Mouse (Mus musculus): Measurements from ENCODE around the gene Ube2v1.

- TF ChIP-seq E2F4 (IDR thresholded peaks at IDR 0.05; ENCODE audit: insufficient read depth) (no peak), POLR2A (IDR thresholded peaks at IDR 0.05; ENCODE audit: insufficient read length, low read depth) (no peak), TCF12 (IDR thresholded peaks at IDR 0.05; ENCODE audit: insufficient read depth, poor library complexity, severe bottlenecking) (no peak), MAX (IDR thresholded peaks at IDR 0.05; ENCODE audit: low read depth) (no peak), USF1 (IDR thresholded peaks at IDR 0.05; ENCODE audit: low read depth) (no peak), CEBPB (IDR thresholded peaks at IDR 0.05; ENCODE audit: insufficient read depth, poor library complexity, severe bottlenecking) (no peak)
These were observed 20.8 kb upstream of the Ube2v1 start for GRCm38 (mm10) chr2:167652694-167653093.

Measured in myocyte (in vitro differentiated cells).